Mouse (Mus musculus): Measurements from ENCODE around the gene Gemin5. TPM values are rescaled to one million over a fixed set of nuclear protein-coding genes. Genes with fewer than 3 reads are reported as not detected.
A peak's percentile ranks its signal among the peaks of the same experiment; 100 is the strongest.
"Not testable (repeated sequence)": the region's sequence is repeated elsewhere in the genome, so short reads cannot be mapped to it uniquely, and the experiment has no call there.

Gemin5 gene
- total RNA-seq (2021), result 1 to 10 TPM; 8.3 to 9.9 TPM

- intact Hi-C loops (cut with DNase I), result loop anchor here (5.0 kb wide), 1 partner anchor 61 kb away; no protein-coding TSS in a partner anchor
- peak; percentile 88 to 90 for DNase-seq
These were observed at the start of gene Gemin5 for GRCm38 (mm10) chr11:58168167-58168915. Gemin5 (minus strand) TSS chr11:58168539.

GRCm38 (mm10) chr11:58216823-58217222 lies 48.5 kb upstream of the Gemin5 start:
- no peak for DNase-seq
- intact Hi-C loops (cut with DNase I), result loop anchor here (2.0 kb wide), 1 partner anchor 16 kb away; no protein-coding TSS in a partner anchor

GRCm38 (mm10) chr11:58215814-58216213 lies 47.5 kb upstream of the Gemin5 start:
- intact Hi-C loops (cut with DNase I), result loop anchor here (2.0 kb wide), 1 partner anchor 15 kb away; no protein-coding TSS in a partner anchor

GRCm38 (mm10) chr11:58215049-58215430 lies 46.7 kb upstream of the Gemin5 start:
- DNase-seq; intact Hi-C loops (cut with DNase I): not testable (repeated sequence)

More at GRCm38 (mm10) chr11:58215814-58216213, 47.5 kb upstream of the Gemin5 start:
- no peak for DNase-seq

GRCm38 (mm10) chr11:58214391-58215048 lies 46.2 kb upstream of the Gemin5 start:
- intact Hi-C loops (cut with DNase I), result no loop called here
- DNase-seq, result peak; percentile 88 to 89

GRCm38 (mm10) chr11:58213673-58214342 lies 45.5 kb upstream of the Gemin5 start:
- DNase-seq, result no peak
- intact Hi-C loops (cut with DNase I), result no loop called here

- intact Hi-C loops (cut with DNase I), result no loop called here
- DNase-seq, result no peak
These were observed 43.3 kb upstream of the Gemin5 start for GRCm38 (mm10) chr11:58211682-58212067.

GRCm38 (mm10) chr11:58211062-58211681 lies 42.8 kb upstream of the Gemin5 start:
- intact Hi-C loops (cut with DNase I), result no loop called here
- DNase-seq, result no peak

- no peak for DNase-seq
- intact Hi-C loops (cut with DNase I), result no loop called here
These were observed 42.1 kb upstream of the Gemin5 start for GRCm38 (mm10) chr11:58210321-58210886.

- intact Hi-C loops (cut with DNase I), result loop anchor here (2.0 kb wide), 1 partner anchor 16 kb away; no protein-coding TSS in a partner anchor
- no peak for DNase-seq
These were observed 32.7 kb upstream of the Gemin5 start for GRCm38 (mm10) chr11:58201052-58201451.

GRCm38 (mm10) chr11:58200226-58200625 lies 31.9 kb upstream of the Gemin5 start:
- intact Hi-C loops (cut with DNase I), result loop anchor here (2.0 kb wide), 1 partner anchor 17 kb away; no protein-coding TSS in a partner anchor
- DNase-seq, result no peak

- intact Hi-C loops (cut with DNase I), result loop anchor here (2.0 kb wide), 1 partner anchor 17 kb away; no protein-coding TSS in a partner anchor
- DNase-seq, result peak; percentile 85
These were observed 31.1 kb upstream of the Gemin5 start, which contains the start of the genes Igtp and Irgm2 for GRCm38 (mm10) chr11:58199229-58200037. Igtp (plus strand) TSS chr11:58199556. Irgm2 (plus strand) TSS chr11:58199618.

- intact Hi-C loops (cut with DNase I), result no loop called here
- no peak for DNase-seq
These were observed 30.3 kb upstream of the Gemin5 start for GRCm38 (mm10) chr11:58198663-58199062.

GRCm38 (mm10) chr11:58193860-58194520 lies 25.7 kb upstream of the Gemin5 start:
- no peak for DNase-seq
- intact Hi-C loops (cut with DNase I), result no loop called here

- DNase-seq, result no peak
- intact Hi-C loops (cut with DNase I), result no loop called here
These were observed 25.0 kb upstream of the Gemin5 start for GRCm38 (mm10) chr11:58193326-58193725.

GRCm38 (mm10) chr11:58189675-58190074 lies 21.3 kb upstream of the Gemin5 start:
- intact Hi-C loops (cut with DNase I), result no loop called here
- DNase-seq, result no peak

- no peak for DNase-seq
- intact Hi-C loops (cut with DNase I), result no loop called here
These were observed 15.2 kb upstream of the Gemin5 start for GRCm38 (mm10) chr11:58183579-58183978.

- DNase-seq, result no peak
- intact Hi-C loops (cut with DNase I), result no loop called here
These were observed 12.4 kb upstream of the Gemin5 start for GRCm38 (mm10) chr11:58180756-58181155.

GRCm38 (mm10) chr11:58179986-58180385 lies 11.6 kb upstream of the Gemin5 start:
- intact Hi-C loops (cut with DNase I), result loop anchor here (1.0 kb wide), 1 partner anchor 45 kb away; no protein-coding TSS in a partner anchor
- not testable (repeated sequence) for DNase-seq
